Mouse (Mus musculus): ENCODE measurements around the gene Spef1. TPM values are rescaled to one million over a fixed set of nuclear protein-coding genes. Genes with fewer than 3 reads are reported as not detected.
A peak's percentile ranks its signal among the peaks of the same experiment; 100 is the strongest.

The Spef1 gene
- polyA plus RNA-seq, 1 experiment from 2014 or later, result 3.2 TPM

- Histone ChIP-seq H3K36me3 (replicated peaks) (peaks cover 47% of the 10 kb centered on the region), H3K4me1 (peaks cover 37% of the 10 kb centered on the region), H3K4me3 (no peak within 1 kb of the TSS), H3K27ac (replicated peaks) (0 out of 2 replicates have a peak within 1 kb of the TSS, but pooled peaks have one; percentile 61), H3K27me3 (replicated peaks; ENCODE audit: low read depth, poor library complexity, severe bottlenecking) (no peaks in the 10 kb centered on the region), H3K9me3 (no peaks in the 10 kb centered on the region)
- WGBS, result 85% methylated on average over 9 of the region's 9 CpGs
- no peak for DNase-seq (ENCODE audit: low spot score)
Measured at GRCm38 (mm10) chr2:131132930-131133547, 54.0 kb downstream of the Spef1 start, which contains the start of gene Gm11037. Gene Gm11037, plus strand, starts transcription at chr2:131133497.

DNA sequence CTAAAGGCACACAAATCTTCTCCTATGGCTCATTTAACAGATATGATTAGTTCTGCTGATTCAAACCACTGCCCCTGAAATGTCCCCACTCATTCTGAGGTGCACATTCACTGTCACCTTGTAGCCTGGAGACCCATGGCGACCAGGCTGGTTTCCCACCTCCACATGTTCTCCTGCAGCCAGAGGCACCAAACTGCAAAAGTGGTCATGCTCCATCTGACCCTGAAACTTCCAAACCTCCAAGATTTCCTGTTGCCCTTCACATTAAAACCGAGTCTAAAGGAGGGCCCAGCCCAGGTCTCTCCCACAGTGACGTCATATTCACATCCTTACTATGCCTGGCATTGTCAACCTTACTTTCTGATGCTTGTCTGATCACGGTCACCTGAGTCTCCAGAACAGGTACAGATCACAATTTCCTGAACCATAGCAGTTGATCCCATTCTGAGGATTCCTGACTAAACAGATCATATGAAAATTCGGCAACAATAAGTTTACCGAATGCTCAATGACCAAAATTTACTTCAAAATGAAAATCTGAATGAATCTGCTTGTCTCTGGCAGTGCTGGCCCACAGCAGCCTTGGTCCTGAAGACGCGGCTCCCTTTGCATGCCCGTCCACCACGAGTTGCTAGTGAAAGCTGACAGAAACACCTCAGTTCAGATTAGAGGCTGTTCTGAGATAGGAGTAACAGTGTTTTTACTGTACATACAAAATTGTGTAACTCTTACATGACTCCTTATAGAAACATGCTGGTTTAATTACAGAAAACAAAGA, 54.8 kb downstream of the Spef1 start:
- no peaks in the 10 kb centered on the region for H3K27me3 ChIP-seq (replicated peaks; ENCODE audit: low read depth, poor library complexity, severe bottlenecking)
- H3K9me3 ChIP-seq, result no peaks in the 10 kb centered on the region
- no peak overlapping the region for H3K27ac ChIP-seq (replicated peaks)
- no peak for DNase-seq (ENCODE audit: low spot score)
- no peak overlapping the region for H3K4me3 ChIP-seq
- H3K4me1 ChIP-seq, result peaks cover 45% of the 10 kb centered on the region
- H3K36me3 ChIP-seq (replicated peaks), result peaks cover 41% of the 10 kb centered on the region
- WGBS, result 86% methylated on average over 10 of the region's 10 CpGs

DNA sequence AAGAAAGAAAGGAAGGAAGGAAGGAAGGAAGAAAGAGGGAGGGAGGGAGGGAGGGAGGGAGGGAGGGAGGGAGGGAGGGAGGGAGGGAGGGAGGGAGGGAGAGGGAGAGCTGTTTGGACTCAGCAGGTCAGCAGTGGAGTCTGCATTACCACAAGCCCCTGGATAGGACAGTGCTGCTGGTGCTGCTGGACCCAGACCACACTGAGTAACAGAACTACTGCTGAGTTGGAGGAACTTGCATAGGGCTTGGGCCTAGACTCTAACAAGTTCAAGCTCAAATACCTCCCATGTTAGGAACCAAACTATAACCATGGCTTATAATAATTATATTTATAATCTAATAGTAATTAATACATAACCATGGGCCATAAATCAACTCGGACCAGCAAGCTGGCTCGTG, 56.2 kb downstream of the Spef1 start:
- DNase-seq (ENCODE audit: low spot score), result no peak
- Histone ChIP-seq H3K4me3 (no peak overlapping the region), H3K27ac (replicated peaks) (no peak overlapping the region), H3K9me3 (no peaks in the 10 kb centered on the region), H3K4me1 (peaks cover 52% of the 10 kb centered on the region), H3K27me3 (replicated peaks; ENCODE audit: low read depth, poor library complexity, severe bottlenecking) (peaks cover 7% of the 10 kb centered on the region; the same call in 1 of the 2 replicates), H3K36me3 (replicated peaks) (peaks cover 29% of the 10 kb centered on the region)
- 87% methylated on average over 2 of the region's 2 CpGs for WGBS

- peaks cover 17% of the 10 kb centered on the region for H3K27me3 ChIP-seq (replicated peaks; ENCODE audit: low read depth, poor library complexity, severe bottlenecking)
- no peaks in the 10 kb centered on the region for H3K9me3 ChIP-seq
- H3K27ac ChIP-seq (replicated peaks), result no peak overlapping the region
- no peak for DNase-seq (ENCODE audit: low spot score)
- peaks cover 46% of the 10 kb centered on the region for H3K4me1 ChIP-seq
- peaks cover 20% of the 10 kb centered on the region for H3K36me3 ChIP-seq (replicated peaks)
- no peak overlapping the region for H3K4me3 ChIP-seq
- 87% methylated on average over 5 of the region's 5 CpGs for WGBS
Measured at GRCm38 (mm10) chr2:131129836-131130235, 57.2 kb downstream of the Spef1 start.

DNA sequence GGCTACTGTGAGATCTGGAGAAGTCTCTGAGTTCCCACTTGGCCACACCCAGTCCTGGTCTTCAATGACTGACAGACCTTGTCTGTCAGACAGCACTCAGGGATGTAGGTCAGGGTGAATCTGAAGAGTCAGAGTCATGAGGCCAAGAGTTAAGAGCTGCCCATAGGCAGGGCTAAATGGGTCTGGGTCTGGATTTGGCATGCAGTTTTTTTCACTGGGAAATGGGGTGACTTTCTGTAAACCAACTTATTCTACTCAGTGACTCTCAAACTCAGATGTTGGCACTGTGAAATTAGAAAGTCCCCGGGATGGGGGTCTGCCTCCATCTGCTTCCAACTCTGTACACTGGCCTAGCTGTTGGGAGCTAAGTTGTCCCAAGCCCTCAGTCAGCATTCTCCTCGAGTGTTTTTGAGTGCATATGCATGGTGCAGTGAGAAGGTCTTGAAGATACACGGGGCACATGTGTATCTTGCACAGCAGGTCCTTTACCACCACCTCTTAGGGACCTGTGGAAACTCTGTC, 58.4 kb downstream of the Spef1 start:
- Histone ChIP-seq H3K36me3 (replicated peaks) (peaks cover 9% of the 10 kb centered on the region; the same call in 1 of the 2 replicates), H3K27me3 (replicated peaks; ENCODE audit: low read depth, poor library complexity, severe bottlenecking) (peaks cover 21% of the 10 kb centered on the region), H3K4me1 (peaks cover 43% of the 10 kb centered on the region), H3K4me3 (peak overlapping the region; percentile 75; the same call in 1 of the 2 replicates), H3K27ac (replicated peaks) (peak overlapping the region; percentile 96; the same call in 1 of the 2 replicates), H3K9me3 (no peaks in the 10 kb centered on the region)
- no peak for DNase-seq (ENCODE audit: low spot score)
- 86% methylated on average over 3 of the region's 3 CpGs for WGBS

DNA sequence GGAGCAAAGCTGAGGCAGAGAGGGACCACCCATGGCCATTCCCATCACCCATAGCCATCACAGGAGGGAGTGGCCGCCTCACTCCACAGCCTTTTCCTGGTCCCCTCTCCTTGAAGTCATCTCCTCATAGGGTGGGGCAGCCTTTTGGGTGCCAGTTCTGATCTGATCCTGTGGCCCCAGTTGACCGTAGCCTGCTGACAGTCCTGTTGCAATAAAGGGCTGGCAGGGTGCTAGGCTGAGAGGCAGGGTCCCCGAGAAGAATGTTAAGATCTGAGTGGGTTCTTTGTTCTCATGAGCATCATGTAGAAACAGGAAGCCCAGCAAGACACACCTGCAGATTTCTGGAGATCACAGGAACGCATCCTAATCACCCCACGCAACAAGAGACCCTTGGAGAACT, 58.9 kb downstream of the Spef1 start:
- Histone ChIP-seq H3K36me3 (replicated peaks) (peaks cover 9% of the 10 kb centered on the region; the same call in 1 of the 2 replicates), H3K4me3 (peak overlapping the region; percentile 75), H3K27ac (replicated peaks) (peak overlapping the region; percentile 96), H3K27me3 (replicated peaks; ENCODE audit: low read depth, poor library complexity, severe bottlenecking) (peaks cover 21% of the 10 kb centered on the region), H3K9me3 (no peaks in the 10 kb centered on the region), H3K4me1 (peaks cover 43% of the 10 kb centered on the region)
- no peak for DNase-seq (ENCODE audit: low spot score)
- WGBS, result 84% methylated on average over 5 of the region's 5 CpGs

DNA sequence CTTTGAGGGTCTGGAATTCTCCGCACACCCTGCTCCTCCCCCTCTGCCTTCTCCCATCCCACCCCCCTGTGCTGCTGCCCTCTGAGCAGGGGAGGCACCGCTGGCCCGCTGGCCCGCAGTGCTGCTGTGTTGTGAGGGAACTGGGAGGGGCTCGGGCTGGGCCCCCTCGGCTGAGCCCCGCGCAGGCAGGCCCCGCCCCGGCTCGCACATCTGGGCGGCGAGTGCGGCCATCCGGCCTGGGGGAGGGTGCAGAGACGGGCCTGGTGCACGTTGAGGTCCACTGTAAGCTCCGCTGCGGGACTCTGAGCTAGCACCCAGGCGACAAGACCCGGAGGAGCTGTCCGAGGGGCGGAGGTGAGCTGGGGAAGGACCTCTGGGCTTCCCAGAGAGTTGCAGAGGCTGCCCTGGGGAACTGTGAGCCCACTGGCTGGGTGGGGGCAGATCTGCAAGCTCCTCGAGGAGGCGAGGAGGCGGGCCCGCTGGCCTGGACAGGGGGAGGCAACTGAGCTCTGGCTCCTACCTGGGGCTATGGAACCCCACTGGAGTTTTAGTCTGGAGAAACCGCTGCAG, 59.8 kb downstream of the Spef1 start, which contains the start of gene Hspa12b:
Gene Hspa12b, plus strand, starts transcription at position 120 of the 570 bp plus-strand sequence.
- peak within 1 kb of the TSS; percentile 75 for H3K4me3 ChIP-seq
- peaks cover 43% of the 10 kb centered on the region for H3K4me1 ChIP-seq
- peak within 1 kb of the TSS; percentile 96 for H3K27ac ChIP-seq (replicated peaks)
- peak; percentile 91 for DNase-seq (ENCODE audit: low spot score)
- peaks cover 9% of the 10 kb centered on the region; the same call in 1 of the 2 replicates for H3K36me3 ChIP-seq (replicated peaks)
- H3K9me3 ChIP-seq, result no peaks in the 10 kb centered on the region
- under 1% methylated on average over 28 of the region's 28 CpGs for WGBS
- peaks cover 21% of the 10 kb centered on the region for H3K27me3 ChIP-seq (replicated peaks; ENCODE audit: low read depth, poor library complexity, severe bottlenecking)

DNA sequence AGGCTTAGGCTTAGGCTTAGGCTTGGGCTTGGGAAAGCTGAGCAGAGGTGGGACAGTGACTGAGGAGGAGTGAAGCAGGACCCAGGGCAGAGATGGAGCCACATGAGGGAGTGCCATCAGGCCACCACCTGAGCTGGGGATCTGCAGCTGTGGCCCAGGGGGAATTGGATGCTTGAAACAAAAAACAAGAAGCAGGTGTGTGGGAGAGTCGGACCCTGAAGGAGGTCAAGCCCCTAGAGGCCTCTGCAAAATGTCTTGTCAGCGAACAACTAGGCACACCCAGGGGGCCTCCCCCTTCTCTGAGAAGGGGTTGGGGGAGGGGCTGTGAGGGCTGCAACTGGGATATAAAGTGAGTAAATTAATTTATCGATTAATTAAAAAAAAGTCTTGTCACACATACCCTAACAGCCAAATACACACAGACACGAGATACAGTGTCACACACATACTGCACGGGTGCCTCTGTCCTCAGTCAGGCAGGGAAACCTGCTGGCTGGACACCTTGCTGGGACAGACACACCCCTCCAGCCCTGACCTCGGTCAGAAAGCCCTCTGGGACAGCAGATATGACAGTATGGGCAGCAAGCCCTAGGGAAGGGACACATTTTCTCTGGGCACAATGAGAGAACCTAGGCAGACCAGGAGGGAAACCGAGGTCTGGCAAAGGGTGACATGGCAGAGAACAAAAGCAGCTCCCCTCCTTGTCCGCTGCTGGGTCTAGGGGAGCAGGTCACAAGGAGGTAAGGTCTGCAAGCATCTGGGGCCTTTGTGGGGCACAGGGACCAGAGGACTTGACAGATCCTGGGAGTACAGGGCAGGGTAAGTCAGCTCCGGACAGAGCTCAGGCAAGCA, 60.9 kb downstream of the Spef1 start:
- no peak for DNase-seq (ENCODE audit: low spot score)
- Histone ChIP-seq H3K27ac (replicated peaks) (peak overlapping the region; percentile 96), H3K9me3 (no peaks in the 10 kb centered on the region), H3K4me1 (peaks cover 43% of the 10 kb centered on the region), H3K36me3 (replicated peaks) (no peaks in the 10 kb centered on the region), H3K4me3 (no peak overlapping the region), H3K27me3 (replicated peaks; ENCODE audit: low read depth, poor library complexity, severe bottlenecking) (peaks cover 21% of the 10 kb centered on the region)
- WGBS, result 36% methylated on average over 9 of the region's 9 CpGs

GRCm38 (mm10) chr2:131125157-131125963, 61.7 kb downstream of the Spef1 start:
- DNase-seq (ENCODE audit: low spot score), result no peak
- Histone ChIP-seq H3K4me3 (no peak overlapping the region), H3K9me3 (no peaks in the 10 kb centered on the region), H3K27me3 (replicated peaks; ENCODE audit: low read depth, poor library complexity, severe bottlenecking) (peaks cover 21% of the 10 kb centered on the region), H3K27ac (replicated peaks) (peak overlapping the region; percentile 96), H3K36me3 (replicated peaks) (no peaks in the 10 kb centered on the region), H3K4me1 (peaks cover 43% of the 10 kb centered on the region)
- WGBS, result 87% methylated on average over 9 of the region's 9 CpGs

DNA sequence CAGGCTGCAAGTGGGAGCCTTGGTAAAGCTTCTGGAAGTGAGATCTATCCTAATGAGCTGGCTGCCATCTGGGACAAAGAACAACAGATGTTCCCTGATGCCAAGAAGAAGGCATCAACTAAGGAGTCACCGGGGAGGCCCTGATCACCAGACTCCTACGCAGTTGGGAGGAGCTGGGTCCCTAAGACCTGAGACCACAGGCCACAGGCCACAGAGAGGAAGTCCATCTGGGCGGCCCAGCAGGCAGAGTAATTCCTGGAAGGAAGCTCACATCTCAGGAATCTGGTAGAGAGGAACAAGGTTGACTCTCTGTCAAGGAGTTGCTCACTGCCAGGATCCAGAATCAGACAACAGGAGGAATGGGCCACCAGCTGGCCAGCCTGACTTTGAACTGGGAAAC, 62.9 kb downstream of the Spef1 start:
- WGBS, result 74% methylated on average over 3 of the region's 3 CpGs
- DNase-seq (ENCODE audit: low spot score), result no peak
- no peaks in the 10 kb centered on the region for H3K9me3 ChIP-seq
- peaks cover 43% of the 10 kb centered on the region for H3K4me1 ChIP-seq
- peaks cover 21% of the 10 kb centered on the region for H3K27me3 ChIP-seq (replicated peaks; ENCODE audit: low read depth, poor library complexity, severe bottlenecking)
- no peaks in the 10 kb centered on the region for H3K36me3 ChIP-seq (replicated peaks)
- peak overlapping the region; percentile 40 for H3K27ac ChIP-seq (replicated peaks)
- H3K4me3 ChIP-seq, result no peak overlapping the region

All from embryonic facial prominence, embryonic 10.5 days (tissue).